Mouse (Mus musculus): ENCODE results near the gene Nck2.

- TF ChIP-seq CTCF (IDR thresholded peaks at IDR 0.05; ENCODE audit: low read depth): no peak
- TF ChIP-seq EP300 (IDR thresholded peaks at IDR 0.05; ENCODE audit: low read depth): no peak
These were observed 55.7 kb downstream of the Nck2 start for GRCm38 (mm10) chr1:43500121-43500520.
